ENCODE assay signal across 14 mouse cellular contexts in the genomic region with DNA sequence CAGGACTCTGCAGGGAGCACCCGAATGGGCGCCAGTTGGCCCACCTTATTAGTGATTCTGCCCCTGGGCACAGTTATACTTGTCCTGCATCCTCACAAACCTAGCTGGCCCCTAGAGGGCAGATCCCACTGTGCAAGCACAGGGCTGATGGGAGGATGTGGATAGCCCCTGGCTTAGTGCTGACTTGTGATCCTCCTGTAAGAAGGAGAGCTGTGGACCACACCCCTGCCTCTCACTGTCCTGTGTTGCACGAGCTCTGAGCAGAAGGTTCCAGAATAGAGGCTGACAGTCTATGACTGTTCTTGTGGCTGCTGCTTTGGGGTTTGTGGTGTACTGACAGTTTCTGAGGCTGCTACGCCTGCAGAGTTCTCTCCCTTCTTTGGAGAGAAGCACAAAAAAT. TPM values are rescaled to one million over a fixed set of nuclear protein-coding genes. Genes with fewer than 3 reads are reported as not detected.
DNase-seq lines count a peak whose midpoint lies in the region; ATAC-seq and TF ChIP-seq lines count a peak whose summit lies in the region.
"Had no signal": no experiment of that assay in that cellular context is flagged by ENCODE, and none has a peak within 500 bp of the region (broad histone marks: within the 10 kb centered on the region; RNA-seq: fewer than 3 reads in every experiment).

No protein-coding gene starts in this region.

- no peaks in the 10 kb centered on the region for H3K9me3 ChIP-seq in midbrain, postnatal 0 days (ENCODE audit: low read length)
- H3K9me3 ChIP-seq in midbrain, embryonic 13.5 days, result no peaks in the 10 kb centered on the region
- no peaks in the 10 kb centered on the region for H3K9me3 ChIP-seq in intestine, embryonic 16.5 days (ENCODE audit: control insufficient read depth, low read length)
- no peaks in the 10 kb centered on the region for H3K9me3 ChIP-seq in stomach, embryonic 14.5 days (ENCODE audit: control insufficient read depth, low read depth, low read length)
- no peaks in the 10 kb centered on the region for H3K9me3 ChIP-seq in forebrain, embryonic 11.5 days (ENCODE audit: control insufficient read depth, low read length)
- H3K9me3 ChIP-seq: hindbrain, embryonic 15.5 days had no signal

- intact Hi-C loops in gastrocnemius, adult 2 months (cut with DNase I), result no loop called here

- no peak overlapping the region for H3K27ac ChIP-seq in gastrocnemius, adult 2 months
- no peak overlapping the region for H3K27ac ChIP-seq in midbrain, postnatal 0 days (ENCODE audit: low read depth, low read length)
- no peak overlapping the region for H3K27ac ChIP-seq in midbrain, embryonic 13.5 days
- H3K27ac ChIP-seq in intestine, embryonic 16.5 days (ENCODE audit: low read length), result peak overlapping the region; percentile 4; the same call in 1 of the 2 replicates
- H3K27ac ChIP-seq in stomach, embryonic 14.5 days (ENCODE audit: low read length), result 0 out of 2 replicates have a peak overlapping the region, but pooled peaks have one; percentile 11
- H3K27ac ChIP-seq in forebrain, embryonic 11.5 days (ENCODE audit: low read depth, low read length), result no peak overlapping the region
- H3K27ac ChIP-seq: hindbrain, embryonic 15.5 days had no signal

- no peaks in the 10 kb centered on the region for H3K36me3 ChIP-seq in midbrain, postnatal 0 days (ENCODE audit: insufficient read depth, low read length)
- no peaks in the 10 kb centered on the region for H3K36me3 ChIP-seq in midbrain, embryonic 13.5 days
- peaks cover 4% of the 10 kb centered on the region; the same call in 1 of the 2 replicates for H3K36me3 ChIP-seq in intestine, embryonic 16.5 days (ENCODE audit: control insufficient read depth, insufficient read depth, low read length)
- H3K36me3 ChIP-seq in stomach, embryonic 14.5 days (ENCODE audit: control insufficient read depth, insufficient read depth, low read length), result no peaks in the 10 kb centered on the region; the same call in none of the 2 replicates
- H3K36me3 ChIP-seq in forebrain, embryonic 11.5 days (ENCODE audit: control insufficient read depth, insufficient read depth, low read length), result no peaks in the 10 kb centered on the region
- H3K36me3 ChIP-seq: hindbrain, embryonic 15.5 days had no signal

- WGBS in midbrain, postnatal 0 days, result 85% methylated on average over 4 of the region's 4 CpGs
- 88% methylated on average over 4 of the region's 4 CpGs for WGBS in midbrain, embryonic 13.5 days
- 83% methylated on average over 4 of the region's 4 CpGs for WGBS in intestine, embryonic 16.5 days
- 79% methylated on average over 4 of the region's 4 CpGs for WGBS in stomach, embryonic 14.5 days
- WGBS in forebrain, embryonic 11.5 days, result 81% methylated on average over 4 of the region's 4 CpGs

- H3K9ac ChIP-seq in midbrain, postnatal 0 days (replicated peaks; ENCODE audit: low read length, poor library complexity, severe bottlenecking), result no peak overlapping the region
- H3K9ac ChIP-seq in midbrain, embryonic 13.5 days (replicated peaks), result no peak overlapping the region
- H3K9ac ChIP-seq in intestine, embryonic 16.5 days (ENCODE audit: low read depth, low read length), result no peak overlapping the region
- H3K9ac ChIP-seq in stomach, embryonic 14.5 days (replicated peaks; ENCODE audit: low read depth, low read length), result no peak overlapping the region
- H3K9ac ChIP-seq in forebrain, embryonic 11.5 days (ENCODE audit: low read length), result no peak overlapping the region
- H3K9ac ChIP-seq: hindbrain, embryonic 15.5 days; lung, embryonic 14.5 days had no signal

- no peak for DNase-seq in gastrocnemius, adult 2 months
- DNase-seq in gastrocnemius, postnatal 4 days (ENCODE audit: low spot score in 2 of 2), result no peak
- DNase-seq in midbrain, postnatal 0 days (ENCODE audit: low spot score), result no peak
- DNase-seq in retina, postnatal 1 day, result no peak
- no peak for DNase-seq in forebrain, embryonic 11.5 days (ENCODE audit: low spot score)
- DNase-seq: cerebellum, postnatal 14 days; kidney, postnatal 25 days; lung, embryonic 14.5 days; midbrain, embryonic 14.5 days; right cerebral cortex, postnatal 25 days had no signal

- no peaks in the 10 kb centered on the region for H3K4me1 ChIP-seq in midbrain, postnatal 0 days (ENCODE audit: insufficient read depth, low read length)
- H3K4me1 ChIP-seq in midbrain, embryonic 13.5 days (replicated peaks), result no peaks in the 10 kb centered on the region
- peaks cover 30% of the 10 kb centered on the region for H3K4me1 ChIP-seq in intestine, embryonic 16.5 days (ENCODE audit: control insufficient read depth, insufficient read depth, low read length)
- H3K4me1 ChIP-seq in stomach, embryonic 14.5 days (ENCODE audit: control insufficient read depth, insufficient read depth, low read length), result no peaks in the 10 kb centered on the region
- H3K4me1 ChIP-seq in forebrain, embryonic 11.5 days (replicated peaks; ENCODE audit: control insufficient read depth, insufficient read depth, low read length), result no peaks in the 10 kb centered on the region

- 0 out of 2 replicates have a peak, but pooled peaks have one; percentile 2 for TF ChIP-seq CTCF in gastrocnemius, adult 2 months (IDR thresholded peaks at IDR 0.05)
- 0 out of 2 replicates have a peak, but pooled peaks have one; percentile 6 for TF ChIP-seq CTCF in midbrain, postnatal 0 days (IDR thresholded peaks at IDR 0.05)

- H3K4me3 ChIP-seq in gastrocnemius, adult 2 months, result no peak overlapping the region
- no peak overlapping the region for H3K4me3 ChIP-seq in midbrain, postnatal 0 days (ENCODE audit: low read depth, low read length)
- no peak overlapping the region for H3K4me3 ChIP-seq in midbrain, embryonic 13.5 days (replicated peaks)
- H3K4me3 ChIP-seq in intestine, embryonic 16.5 days (ENCODE audit: low read length), result no peak overlapping the region
- no peak overlapping the region for H3K4me3 ChIP-seq in stomach, embryonic 14.5 days (ENCODE audit: low read depth, low read length)
- H3K4me3 ChIP-seq in forebrain, embryonic 11.5 days (ENCODE audit: low read depth, low read length), result no peak overlapping the region
- H3K4me3 ChIP-seq: hindbrain, embryonic 15.5 days had no signal

- no peak for ATAC-seq in midbrain, postnatal 0 days (ENCODE audit: low FRiP score)
- no peak for ATAC-seq in midbrain, embryonic 13.5 days
- ATAC-seq in intestine, embryonic 16.5 days, result no peak
- ATAC-seq in stomach, embryonic 14.5 days (ENCODE audit: insufficient number of reproducible peaks, insufficient read depth, low FRiP score, low read depth), result no peak
- ATAC-seq in forebrain, embryonic 11.5 days (replicated peaks; ENCODE audit: low FRiP score), result no peak

- H3K4me2 ChIP-seq in midbrain, postnatal 0 days (ENCODE audit: low read depth, low read length, poor library complexity, severe bottlenecking), result no peak overlapping the region
- no peak overlapping the region for H3K4me2 ChIP-seq in midbrain, embryonic 13.5 days (replicated peaks)
- no peak overlapping the region for H3K4me2 ChIP-seq in intestine, embryonic 16.5 days (ENCODE audit: low read depth, low read length)
- no peak overlapping the region for H3K4me2 ChIP-seq in stomach, embryonic 14.5 days (replicated peaks; ENCODE audit: low read depth, low read length)
- no peak overlapping the region for H3K4me2 ChIP-seq in forebrain, embryonic 11.5 days (ENCODE audit: low read depth, low read length, severe bottlenecking)
- H3K4me2 ChIP-seq: hindbrain, embryonic 15.5 days; lung, embryonic 14.5 days had no signal

- H3K27me3 ChIP-seq in midbrain, postnatal 0 days (ENCODE audit: insufficient read depth, low read length), result no peaks in the 10 kb centered on the region
- H3K27me3 ChIP-seq in midbrain, embryonic 13.5 days, result no peaks in the 10 kb centered on the region
- no peaks in the 10 kb centered on the region for H3K27me3 ChIP-seq in intestine, embryonic 16.5 days (replicated peaks; ENCODE audit: control insufficient read depth, insufficient read depth, low read length)
- no peaks in the 10 kb centered on the region for H3K27me3 ChIP-seq in stomach, embryonic 14.5 days (ENCODE audit: control insufficient read depth, insufficient read depth, low read length)
- no peaks in the 10 kb centered on the region for H3K27me3 ChIP-seq in forebrain, embryonic 11.5 days (ENCODE audit: control insufficient read depth, insufficient read depth, low read length)
- H3K27me3 ChIP-seq: hindbrain, embryonic 15.5 days had no signal

RNA-seq across cellular contexts. Expression of a gene that starts 24.5 kb away (rescaled TPM):
- 10 to 100 TPM; 10.6 to 15.5 TPM for total RNA-seq in gastrocnemius, adult 2 months (2021)
- total RNA-seq in gastrocnemius, postnatal 4 days (2021), result 10 to 100 TPM; 20.4 to 21.0 TPM
- total RNA-seq in midbrain, postnatal 0 days (2014; rRNA removed), result 19.8 and 20.8 TPM in 2 replicates
- 27.4 and 29.0 TPM in 2 replicates for polyA plus RNA-seq in midbrain, postnatal 0 days (2015; fragmentation: Nextera tagmentation; extraction: Ambion mirVana)
- 35.9 and 36.3 TPM in 2 replicates for polyA plus RNA-seq in midbrain, embryonic 13.5 days (2015; fragmentation: Nextera tagmentation; extraction: Ambion mirVana)
- 26.6 and 26.8 TPM in 2 replicates for polyA plus RNA-seq in intestine, embryonic 16.5 days (2015; fragmentation: Nextera tagmentation; extraction: Ambion mirVana)
- polyA plus RNA-seq in stomach, embryonic 14.5 days (2014; fragmentation: Nextera tagmentation; extraction: Ambion mirVana), result 16.6 and 21.5 TPM in 2 replicates
- 32.5 and 33.7 TPM in 2 replicates for polyA plus RNA-seq in forebrain, embryonic 11.5 days (2014; fragmentation: Nextera tagmentation; extraction: Ambion mirVana)

RNA-seq across cellular contexts. Expression of a gene that starts 25.2 kb away (rescaled TPM):
- 10 to 100 TPM; 12.6 to 25.4 TPM for total RNA-seq in gastrocnemius, adult 2 months (2021)
- 10 to 100 TPM; 25.4 to 26.2 TPM for total RNA-seq in gastrocnemius, postnatal 4 days (2021)
- 37.3 and 41.1 TPM in 2 replicates for total RNA-seq in midbrain, postnatal 0 days (2014; rRNA removed)
- polyA plus RNA-seq in midbrain, postnatal 0 days (2015; fragmentation: Nextera tagmentation; extraction: Ambion mirVana), result 37.1 and 37.8 TPM in 2 replicates
- polyA plus RNA-seq in midbrain, embryonic 13.5 days (2015; fragmentation: Nextera tagmentation; extraction: Ambion mirVana), result 24.4 and 25.4 TPM in 2 replicates
- 47.4 and 52.0 TPM in 2 replicates for polyA plus RNA-seq in intestine, embryonic 16.5 days (2015; fragmentation: Nextera tagmentation; extraction: Ambion mirVana)
- 35.3 and 38.4 TPM in 2 replicates for polyA plus RNA-seq in stomach, embryonic 14.5 days (2014; fragmentation: Nextera tagmentation; extraction: Ambion mirVana)
- polyA plus RNA-seq in forebrain, embryonic 11.5 days (2014; fragmentation: Nextera tagmentation; extraction: Ambion mirVana), result 30.9 and 34.3 TPM in 2 replicates

RNA-seq across cellular contexts. Expression of a gene that starts 41.1 kb away (rescaled TPM):
- 1 to 10 TPM; 4.2 to 5.6 TPM for total RNA-seq in gastrocnemius, adult 2 months (2021)
- 1 to 10 TPM; 7.1 to 8.3 TPM for total RNA-seq in gastrocnemius, postnatal 4 days (2021)
- 60.5 and 69.6 TPM in 2 replicates for total RNA-seq in midbrain, postnatal 0 days (2014; rRNA removed)
- polyA plus RNA-seq in midbrain, postnatal 0 days (2015; fragmentation: Nextera tagmentation; extraction: Ambion mirVana), result 49.0 and 59.3 TPM in 2 replicates
- polyA plus RNA-seq in midbrain, embryonic 13.5 days (2015; fragmentation: Nextera tagmentation; extraction: Ambion mirVana), result 50.6 and 53.8 TPM in 2 replicates
- 28.5 and 30.4 TPM in 2 replicates for polyA plus RNA-seq in intestine, embryonic 16.5 days (2015; fragmentation: Nextera tagmentation; extraction: Ambion mirVana)
- 43.5 and 47.6 TPM in 2 replicates for polyA plus RNA-seq in stomach, embryonic 14.5 days (2014; fragmentation: Nextera tagmentation; extraction: Ambion mirVana)
- polyA plus RNA-seq in forebrain, embryonic 11.5 days (2014; fragmentation: Nextera tagmentation; extraction: Ambion mirVana), result 46.1 and 52.2 TPM in 2 replicates

RNA-seq across cellular contexts. Expression of a gene that starts 41.2 kb away (rescaled TPM):
- 1 to 10 TPM; 4.3 to 6.3 TPM for total RNA-seq in gastrocnemius, adult 2 months (2021)
- 1 to 10 TPM; 7.6 to 8.7 TPM for total RNA-seq in gastrocnemius, postnatal 4 days (2021)
- total RNA-seq in midbrain, postnatal 0 days (2014; rRNA removed), result 34.9 and 41.1 TPM in 2 replicates
- polyA plus RNA-seq in midbrain, postnatal 0 days (2015; fragmentation: Nextera tagmentation; extraction: Ambion mirVana), result 36.1 and 36.4 TPM in 2 replicates
- 42.6 and 43.5 TPM in 2 replicates for polyA plus RNA-seq in midbrain, embryonic 13.5 days (2015; fragmentation: Nextera tagmentation; extraction: Ambion mirVana)
- polyA plus RNA-seq in intestine, embryonic 16.5 days (2015; fragmentation: Nextera tagmentation; extraction: Ambion mirVana), result 47.1 and 48.4 TPM in 2 replicates
- polyA plus RNA-seq in stomach, embryonic 14.5 days (2014; fragmentation: Nextera tagmentation; extraction: Ambion mirVana), result 30.9 and 35.0 TPM in 2 replicates
- polyA plus RNA-seq in forebrain, embryonic 11.5 days (2014; fragmentation: Nextera tagmentation; extraction: Ambion mirVana), result 32.9 and 35.4 TPM in 2 replicates

RNA-seq across cellular contexts. Expression of a gene that starts 46.1 kb away (rescaled TPM):
- total RNA-seq in gastrocnemius, adult 2 months (2021), result 1 to 10 TPM; 1.6 to 3.7 TPM
- under 1 TPM; 0.64 to 0.70 TPM for total RNA-seq in gastrocnemius, postnatal 4 days (2021)
- total RNA-seq in midbrain, postnatal 0 days (2014; rRNA removed), result 7.2 and 11.5 TPM in 2 replicates
- 13.1 and 13.2 TPM in 2 replicates for polyA plus RNA-seq in midbrain, postnatal 0 days (2015; fragmentation: Nextera tagmentation; extraction: Ambion mirVana)
- polyA plus RNA-seq in midbrain, embryonic 13.5 days (2015; fragmentation: Nextera tagmentation; extraction: Ambion mirVana), result 2.7 and 3.3 TPM in 2 replicates
- 2.7 and 2.9 TPM in 2 replicates for polyA plus RNA-seq in intestine, embryonic 16.5 days (2015; fragmentation: Nextera tagmentation; extraction: Ambion mirVana)
- 2.2 and 3.1 TPM in 2 replicates for polyA plus RNA-seq in stomach, embryonic 14.5 days (2014; fragmentation: Nextera tagmentation; extraction: Ambion mirVana)
- polyA plus RNA-seq in forebrain, embryonic 11.5 days (2014; fragmentation: Nextera tagmentation; extraction: Ambion mirVana), result 0.48 and 0.73 TPM in 2 replicates

Comparison
In these comparisons a context has a peak if more than half of its experiments do, and no peak if none do; other contexts are left out.
1. H3K27ac ChIP-seq: peak in intestine, embryonic 16.5 days (single experiment) and stomach, embryonic 14.5 days (single experiment); none in gastrocnemius, adult 2 months (single experiment), midbrain, postnatal 0 days (single experiment), midbrain, embryonic 13.5 days (single experiment) and forebrain, embryonic 11.5 days (single experiment).